Mouse (Mus musculus) gastrocnemius, adult 2 months (tissue): ENCODE measurements around the gene Muc4. TPM values are rescaled to one million over a fixed set of nuclear protein-coding genes. Genes with fewer than 3 reads are reported as not detected.

ENCODE experiments used
- DNase-seq: peaks from one replicate; pipeline ENCODE4 v3.0.0; 2022
- H3K27ac ChIP-seq: fragments of 200-600 bp; 2 replicates; pipeline ENCODE4 v1.8.1; 2022; ENCODE audit warnings: mild to moderate bottlenecking
- H3K4me3 ChIP-seq: fragments of 200-600 bp; 2 replicates; pipeline ENCODE4 v1.8.1; 2022; ENCODE audit warnings: mild to moderate bottlenecking, moderate library complexity
- CTCF ChIP-seq: fragments of 200-600 bp; IDR thresholded peaks from 2 replicates; pipeline ENCODE4 v1.8.1; 2022; ENCODE audit warnings: antibody characterized with exemption, mild to moderate bottlenecking, moderate library complexity
- intact Hi-C: fragments of 180-260 bp; cut with DNase I; formaldehyde crosslinking; loops from one replicate; pipeline ENCODE4 v1.15.1; 2025
- total RNA-seq, 2 experiments: library from RNA; stranded (reverse); gene quantifications; 2 replicates each; pipeline ENCODE4 v1.2.3; 2021

Muc4 gene
- total RNA-seq, 2 experiments from 2014 or later: 0.22 TPM; not detected in 1

GRCm38 (mm10) chr16:32815160-32815605, 79.5 kb downstream of the Muc4 start:
- DNase-seq: peak; percentile 82
- TF ChIP-seq CTCF: no peak
- Histone ChIP-seq H3K27ac (peak overlapping the region; percentile 92), H3K4me3 (peak overlapping the region; percentile 65)
- intact Hi-C loops: loop anchor here (5.0 kb wide), 1 partner anchor 52 kb away; no protein-coding TSS in a partner anchor

GRCm38 (mm10) chr16:32818036-32818435, 82.3 kb downstream of the Muc4 start:
- Histone ChIP-seq H3K4me3 (no peak overlapping the region), H3K27ac (peak overlapping the region; percentile 53)
- intact Hi-C loops: loop anchor here (5.0 kb wide), 1 partner anchor 49 kb away; no protein-coding TSS in a partner anchor
- no peak for TF ChIP-seq CTCF
- DNase-seq: no peak

DNA sequence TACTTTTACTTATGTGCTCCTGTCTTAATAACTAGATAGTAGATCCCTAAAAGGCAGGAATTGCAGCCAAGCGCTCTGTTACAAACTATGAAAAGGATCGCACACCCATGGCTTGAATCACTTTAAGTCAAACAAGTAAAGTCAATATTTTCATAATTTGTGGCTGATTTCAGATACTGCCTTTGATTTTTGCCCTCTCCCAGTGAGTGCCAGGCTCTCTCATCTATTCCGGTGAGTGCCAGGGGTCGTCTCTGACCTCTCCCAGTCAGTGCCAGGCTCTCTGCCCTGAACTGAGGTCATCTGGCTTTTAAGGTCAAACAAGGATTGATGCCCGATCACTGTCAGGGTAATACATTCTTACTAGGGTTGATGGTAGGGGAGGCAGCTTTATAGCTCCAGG, 82.8 kb downstream of the Muc4 start:
- no peak for DNase-seq
- Histone ChIP-seq H3K27ac (peak overlapping the region; percentile 53), H3K4me3 (no peak overlapping the region)
- intact Hi-C loops: loop anchor here (5.0 kb wide), 1 partner anchor 49 kb away; no protein-coding TSS in a partner anchor
- no peak for TF ChIP-seq CTCF

DNA sequence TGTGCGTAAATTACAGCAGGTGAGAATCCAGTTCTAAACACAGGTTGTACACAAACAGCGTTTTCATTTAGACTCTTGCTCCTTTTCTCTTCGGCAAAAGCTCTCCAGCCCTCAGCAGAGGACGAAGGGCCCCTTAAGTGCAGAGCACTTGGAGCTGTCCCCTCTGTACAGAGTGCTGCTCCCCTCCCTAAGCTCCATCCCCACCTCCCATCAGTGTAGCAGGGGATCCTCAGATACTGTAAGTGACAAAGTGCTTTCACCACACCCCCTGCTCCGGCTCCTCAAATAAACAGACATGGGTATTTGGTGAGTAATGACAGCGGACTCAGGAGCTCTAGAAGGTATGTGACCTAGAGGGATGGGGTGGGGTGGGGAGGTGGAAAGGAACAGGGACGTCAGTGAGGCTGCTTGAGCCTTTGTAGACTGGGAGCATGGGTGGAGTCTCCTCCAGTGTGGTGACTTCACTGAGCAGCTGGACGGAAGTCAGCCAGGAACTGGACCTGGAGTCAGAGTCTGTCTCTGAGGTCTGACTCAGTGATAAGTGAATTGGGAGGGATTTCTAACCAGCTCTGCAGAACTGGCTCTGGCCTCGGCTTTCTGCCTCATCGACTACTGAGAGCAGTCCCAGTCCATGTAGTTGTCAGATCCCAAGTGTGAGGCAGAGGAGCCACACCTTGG, 86.2 kb downstream of the Muc4 start:
- TF ChIP-seq CTCF: no peak
- intact Hi-C loops: loop anchor here (5.0 kb wide), 1 partner anchor 35 kb away; no protein-coding TSS in a partner anchor

GRCm38 (mm10) chr16:32822450-32822827, 86.8 kb downstream of the Muc4 start:
- no peak for DNase-seq
- no peak overlapping the region for H3K4me3 ChIP-seq
- no peak for TF ChIP-seq CTCF
- intact Hi-C loops: loop anchor here (5.0 kb wide), 1 partner anchor 35 kb away; no protein-coding TSS in a partner anchor
- H3K27ac ChIP-seq: peak overlapping the region; percentile 84

More for the DNA sequence above, 86.2 kb downstream of the Muc4 start:
- Histone ChIP-seq H3K27ac (peak overlapping the region; percentile 84), H3K4me3 (no peak overlapping the region)
- peak; percentile 78 for DNase-seq

DNA sequence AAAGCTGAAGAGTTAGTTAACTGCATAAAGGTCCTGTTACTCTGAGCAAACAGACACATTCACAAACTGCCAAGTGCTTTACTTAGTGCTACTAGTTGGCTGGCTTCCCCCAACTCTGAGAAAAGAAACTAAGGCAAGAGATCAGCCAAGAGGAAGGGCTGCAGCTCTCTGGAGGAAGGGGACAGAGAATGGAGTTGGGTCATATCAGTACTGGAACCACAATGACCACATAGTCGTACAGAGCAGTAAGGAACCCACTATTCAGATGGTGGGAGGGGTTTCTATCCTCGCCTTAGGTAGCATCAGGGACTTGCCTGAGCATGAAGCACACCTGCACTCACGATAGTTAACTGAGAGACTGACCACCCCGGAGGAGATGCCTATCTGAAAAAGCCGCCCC, 87.2 kb downstream of the Muc4 start:
- no peak overlapping the region for H3K4me3 ChIP-seq
- H3K27ac ChIP-seq: peak overlapping the region; percentile 84
- TF ChIP-seq CTCF: no peak
- intact Hi-C loops: loop anchor here (5.0 kb wide), 1 partner anchor 34 kb away; no protein-coding TSS in a partner anchor
- no peak for DNase-seq

GRCm38 (mm10) chr16:32823487-32823886, 87.8 kb downstream of the Muc4 start:
- peak; percentile 71 for DNase-seq
- no peak overlapping the region for H3K4me3 ChIP-seq
- intact Hi-C loops: loop anchor here (5.0 kb wide), 1 partner anchor 34 kb away; no protein-coding TSS in a partner anchor
- no peak for TF ChIP-seq CTCF
- peak overlapping the region; percentile 84 for H3K27ac ChIP-seq

- intact Hi-C loops: loop anchor here (5.0 kb wide), 1 partner anchor 33 kb away; no protein-coding TSS in a partner anchor
- no peak for TF ChIP-seq CTCF
- DNase-seq: no peak
- H3K27ac ChIP-seq: peak overlapping the region; percentile 84
- H3K4me3 ChIP-seq: no peak overlapping the region
Measured at GRCm38 (mm10) chr16:32824061-32824460, 88.4 kb downstream of the Muc4 start.

DNA sequence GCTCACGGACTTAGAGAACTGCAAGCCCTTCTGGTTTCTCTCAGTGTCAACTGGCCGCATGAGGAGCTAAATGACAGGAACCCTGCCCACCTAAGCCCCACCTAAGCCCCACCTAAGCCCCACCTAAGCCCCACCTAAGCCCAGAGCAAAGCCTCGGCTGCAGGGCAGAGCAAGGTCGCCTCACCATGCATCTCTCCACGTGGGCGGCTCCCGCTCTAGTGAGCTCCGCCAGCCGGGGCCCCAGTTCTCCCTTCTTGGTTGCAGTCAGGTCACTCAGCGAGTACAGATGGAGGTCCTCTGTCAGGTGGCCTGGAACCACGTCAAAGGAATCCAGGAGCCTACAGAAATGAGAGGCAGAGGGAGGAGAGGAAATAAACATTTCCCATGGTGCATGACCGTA, 89.7 kb downstream of the Muc4 start:
- no peak for TF ChIP-seq CTCF
- no peak for DNase-seq
- no peak overlapping the region for H3K4me3 ChIP-seq
- no peak overlapping the region for H3K27ac ChIP-seq
- intact Hi-C loops: no loop called here

DNA sequence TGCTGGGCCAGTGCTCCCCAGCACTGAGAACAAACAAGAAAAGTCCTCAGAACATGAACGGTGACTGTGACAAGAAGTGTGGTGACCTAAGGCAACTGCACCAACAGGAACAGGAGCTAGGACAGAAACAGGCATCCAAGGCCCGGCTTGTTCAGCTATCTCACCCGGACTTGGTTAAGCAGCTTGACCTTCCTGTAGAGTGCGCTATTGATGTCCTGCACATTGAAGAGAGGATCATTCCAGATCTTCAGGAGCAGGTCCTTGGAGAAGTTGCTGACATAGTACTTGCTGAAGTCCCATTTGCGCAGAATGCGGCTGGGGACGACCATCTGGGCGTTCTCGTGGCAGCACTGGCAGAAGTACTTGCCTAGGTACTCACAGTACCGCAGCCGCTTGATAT, 90.8 kb downstream of the Muc4 start:
- intact Hi-C loops: no loop called here
- TF ChIP-seq CTCF: peak; percentile 50
- Histone ChIP-seq H3K27ac (no peak overlapping the region), H3K4me3 (no peak overlapping the region)
- no peak for DNase-seq

DNA sequence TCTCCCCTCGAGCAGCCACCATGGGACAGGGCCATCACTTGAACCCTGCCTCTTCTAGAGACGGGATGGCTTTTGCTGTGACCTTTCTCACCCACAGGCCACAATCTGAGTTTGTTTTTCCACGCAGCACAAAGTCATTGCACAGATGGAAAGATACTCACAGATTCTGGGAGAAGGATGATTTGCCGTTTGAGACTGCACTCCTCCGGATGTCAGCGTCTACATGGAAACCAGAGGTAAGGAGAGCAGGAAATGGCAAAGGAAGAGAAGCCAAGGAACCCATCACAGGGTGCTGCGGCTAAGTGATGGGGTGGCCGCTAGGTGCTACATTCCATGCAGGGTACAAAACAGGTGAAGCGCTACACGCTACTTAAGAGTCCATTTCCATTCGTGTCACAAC, 93.4 kb downstream of the Muc4 start:
- intact Hi-C loops: no loop called here
- no peak for DNase-seq
- Histone ChIP-seq H3K4me3 (no peak overlapping the region), H3K27ac (no peak overlapping the region)
- no peak for TF ChIP-seq CTCF

- Histone ChIP-seq H3K27ac (no peak overlapping the region), H3K4me3 (no peak overlapping the region)
- intact Hi-C loops: no loop called here
- no peak for TF ChIP-seq CTCF
- DNase-seq: peak; percentile 5
Measured at GRCm38 (mm10) chr16:32831501-32831900, 95.8 kb downstream of the Muc4 start.

Other genes starting within 250 kb of the Muc4 start
- gene Slc51a, start 248.0 kb upstream of the Muc4 start, total RNA-seq: not detected
- not detected for gene Zdhhc19, start 239.6 kb upstream of the Muc4 start, total RNA-seq
- gene Tfrc, start 127.0 kb upstream of the Muc4 start, total RNA-seq: 100 to 1,000 TPM in 1 of 2 experiments, 10 to 100 TPM in 1; 77.4 to 174 TPM
- 10 to 100 TPM; 48.4 to 54.4 TPM for gene Tnk2, start 92.0 kb upstream of the Muc4 start, total RNA-seq
- under 1 TPM; 0.33 to 0.45 TPM for gene Muc20, start 61.5 kb downstream of the Muc4 start, total RNA-seq
- gene Smbd1, start 74.6 kb downstream of the Muc4 start, total RNA-seq: not detected
- 10 to 100 TPM; 95.0 to 95.1 TPM for gene Fyttd1, start 141.6 kb downstream of the Muc4 start, total RNA-seq
- 10 to 100 TPM; 24.0 to 28.5 TPM for gene Rubcn, start 141.9 kb downstream of the Muc4 start, total RNA-seq
- 10 to 100 TPM; 14.1 to 16.0 TPM for gene Lrch3, start 178.2 kb downstream of the Muc4 start, total RNA-seq